Mouse (Mus musculus): Measurements from ENCODE around the gene Auts2.
"Not testable (repeated sequence)": the region's sequence is repeated elsewhere in the genome, so short reads cannot be mapped to it uniquely, and the experiment has no call there.

Gene Auts2

GRCm38 (mm10) chr5:132543118-132544071 lies at the start of gene Auts2:
Gene Auts2 (minus strand): TSS chr5:132543344.
- peak; percentile 81 for DNase-seq (ENCODE audit: low spot score)

- DNase-seq (ENCODE audit: low spot score): no peak
Observed at GRCm38 (mm10) chr5:132591721-132592695, 48.9 kb upstream of the Auts2 start.

DNA sequence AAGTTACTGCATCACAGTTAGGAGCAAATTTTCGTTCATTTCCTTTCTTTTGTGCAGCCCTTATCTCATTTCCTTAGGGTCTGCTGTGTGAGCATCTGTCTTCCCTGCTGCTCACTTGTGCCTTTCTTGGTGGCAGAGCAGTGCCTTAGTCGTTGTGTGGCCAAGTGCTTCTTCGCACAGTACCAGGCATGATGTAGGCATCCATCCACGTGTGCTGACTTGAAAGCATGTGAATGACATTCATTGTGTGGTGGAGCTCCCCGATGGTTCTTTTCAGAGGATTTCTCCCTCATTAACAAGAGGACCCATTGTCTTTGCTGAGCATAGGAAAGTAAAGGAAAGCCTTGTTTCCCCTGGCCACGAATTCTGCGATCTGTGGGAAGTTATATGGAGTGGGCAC lies 36.6 kb upstream of the Auts2 start:
- no peak for DNase-seq (ENCODE audit: low spot score)

GRCm38 (mm10) chr5:132560771-132561170 lies 17.6 kb upstream of the Auts2 start:
- DNase-seq (ENCODE audit: low spot score): not testable (repeated sequence)

DNA sequence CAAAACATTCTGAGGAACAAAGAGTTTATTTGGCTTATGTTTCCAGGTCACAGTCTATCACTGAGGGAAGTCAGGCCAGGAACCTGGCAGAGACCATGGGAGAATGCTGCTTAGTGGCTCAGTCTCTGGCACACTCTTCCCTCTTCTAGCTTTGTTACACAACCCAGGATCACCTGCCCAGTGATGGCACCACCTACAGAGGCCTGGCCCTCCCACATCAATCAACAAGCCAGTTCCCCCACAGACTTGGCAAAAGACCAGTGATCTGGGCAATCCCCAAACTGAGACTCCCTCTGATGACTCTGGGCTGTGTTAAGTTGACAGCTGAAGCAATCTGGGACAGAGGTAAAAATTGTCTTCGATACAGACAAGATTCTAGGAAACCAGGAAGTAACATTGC lies 2.6 kb upstream of the Auts2 start:
- no peak for DNase-seq (ENCODE audit: low spot score)

DNA sequence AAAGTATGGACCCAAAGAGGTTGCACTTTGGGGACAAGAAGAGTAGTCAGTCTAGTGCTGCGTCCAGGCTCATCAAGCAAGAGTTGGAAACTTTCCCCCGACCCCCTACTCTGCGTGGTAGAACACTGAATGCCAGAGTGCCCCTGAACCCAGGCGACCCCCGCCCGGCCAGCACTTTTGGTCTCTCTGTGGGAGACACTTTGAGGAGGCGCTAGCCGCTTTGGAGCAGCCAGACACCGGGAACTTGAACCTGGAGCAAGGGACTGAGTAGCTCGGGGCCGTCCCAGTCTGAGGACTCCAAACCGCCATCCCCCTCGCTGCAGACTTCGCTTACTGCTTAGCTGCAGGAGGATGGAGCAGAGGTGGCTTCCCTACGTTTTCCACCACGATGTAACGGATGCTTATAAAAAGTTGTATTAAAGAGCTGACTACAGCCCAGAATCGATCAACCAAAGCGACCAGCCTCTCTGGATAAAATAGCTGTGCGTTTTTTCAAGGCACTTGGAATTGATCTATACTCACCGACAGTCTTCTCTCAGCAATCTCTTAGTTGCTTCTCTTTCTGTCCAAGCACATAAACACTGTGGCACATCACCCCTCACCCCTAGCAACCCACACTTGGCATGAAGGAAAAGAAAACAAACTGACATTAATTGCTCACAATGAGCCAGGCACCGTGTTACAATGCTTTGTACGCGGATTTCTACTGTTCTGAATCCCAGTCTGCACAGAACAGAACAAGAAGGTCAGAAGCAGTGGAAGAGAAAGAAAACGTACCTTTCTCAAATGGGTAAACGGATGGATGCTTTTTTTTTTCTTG lies 1.2 kb upstream of the Auts2 start:
- peak; percentile 17 for DNase-seq (ENCODE audit: low spot score)

DNA sequence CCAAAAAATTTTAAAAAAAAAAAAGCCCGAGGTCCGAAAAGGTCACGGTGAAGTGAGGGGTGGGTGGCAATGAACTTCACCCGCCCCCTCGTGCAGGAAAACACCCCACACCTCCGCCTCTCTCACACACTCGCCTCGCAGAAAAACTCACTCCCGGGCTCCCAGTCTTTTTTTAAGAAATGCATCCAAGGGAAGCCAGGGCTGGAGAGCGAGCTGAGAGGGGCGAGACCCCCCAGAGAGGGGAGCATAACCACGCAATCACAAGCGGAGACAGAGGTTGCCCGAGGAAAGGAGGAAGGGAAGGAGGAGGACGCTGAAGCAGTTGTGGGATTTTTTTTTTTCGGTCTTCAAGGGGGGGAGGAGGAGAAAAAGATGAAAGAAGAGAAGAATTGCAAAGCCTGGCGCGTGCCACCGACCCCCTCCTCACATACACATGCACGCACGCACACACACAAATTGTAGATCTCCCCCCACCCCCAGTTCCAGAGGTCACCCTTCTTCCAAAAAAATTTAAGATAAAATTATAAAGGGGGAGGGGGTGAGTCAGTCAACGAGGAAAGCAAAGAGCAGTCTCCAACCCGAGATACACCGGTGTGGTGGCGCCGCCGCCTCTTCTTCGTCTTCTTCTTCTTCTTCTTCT lies 643 bp downstream of the Auts2 start:
- peak; percentile 9 for DNase-seq (ENCODE audit: low spot score)

DNA sequence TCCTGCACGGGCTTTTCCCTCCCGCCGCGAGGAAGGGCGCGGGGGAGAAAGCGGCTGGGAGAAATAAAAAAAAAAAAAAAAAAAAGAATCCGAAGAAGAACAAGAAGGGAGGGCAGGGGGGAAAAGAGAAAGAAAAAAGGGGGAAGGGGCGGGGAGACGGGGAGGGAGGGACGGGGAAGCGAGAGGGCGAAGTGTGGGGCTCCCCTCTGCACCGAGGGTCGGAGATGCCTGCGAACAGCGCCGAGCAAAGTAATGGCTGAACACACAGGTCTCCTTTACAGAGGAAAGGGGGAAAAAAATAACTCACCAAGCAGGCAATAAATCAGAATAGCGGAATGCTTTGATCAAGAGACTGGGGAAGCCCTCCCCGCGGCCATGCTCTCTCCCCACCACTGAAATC lies 1.2 kb downstream of the Auts2 start:
- no peak for DNase-seq (ENCODE audit: low spot score)

DNA sequence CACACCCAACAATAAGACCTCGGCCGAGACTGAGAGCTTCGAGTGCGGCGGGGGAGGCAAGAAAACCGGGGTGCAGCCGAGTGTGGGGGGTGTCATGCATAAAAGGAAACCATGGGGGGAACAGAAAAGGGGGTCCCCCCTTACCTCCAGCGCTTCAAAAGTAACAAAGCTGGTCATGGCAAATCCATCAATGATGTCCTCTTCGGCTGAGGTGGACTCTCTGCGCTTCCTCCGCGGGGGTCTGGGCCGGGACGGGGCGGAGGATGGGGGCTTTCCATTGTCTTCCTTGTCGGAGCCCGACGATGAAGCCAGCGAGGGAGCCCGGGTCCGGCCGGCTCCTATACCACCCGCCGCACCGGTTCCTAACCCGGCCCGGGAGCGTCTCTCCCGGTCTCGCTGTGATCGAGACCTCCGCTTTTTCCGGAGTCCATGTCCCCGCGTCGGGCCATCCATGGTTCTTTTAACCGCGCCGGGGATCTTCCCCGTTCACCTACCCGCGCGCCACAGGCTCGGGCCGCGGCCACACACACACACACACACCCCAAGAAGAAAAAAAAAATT lies 1.7 kb downstream of the Auts2 start:
- peak; percentile 18 for DNase-seq (ENCODE audit: low spot score)

DNA sequence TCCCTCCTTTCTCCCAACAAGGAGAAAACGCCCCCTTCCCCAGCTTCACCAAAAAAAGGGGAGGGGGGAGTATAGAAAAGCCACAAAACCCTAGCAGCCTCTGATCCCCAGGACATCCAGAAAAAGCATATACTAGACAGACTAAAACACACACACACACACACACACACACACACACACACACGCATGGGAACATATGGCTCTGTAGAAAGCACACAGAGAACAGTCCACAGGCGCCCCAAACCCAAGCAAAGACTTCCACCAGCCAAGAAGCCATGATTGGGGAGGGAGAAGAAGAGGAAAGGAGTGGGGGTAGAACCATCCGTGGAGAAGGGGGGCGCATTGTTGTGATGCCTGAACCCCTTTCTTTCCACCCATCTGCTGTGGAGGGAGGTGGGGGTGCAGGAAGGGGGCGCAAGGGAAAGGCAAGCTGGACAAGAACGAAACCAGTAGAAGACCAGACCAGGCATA lies 2.3 kb downstream of the Auts2 start:
- DNase-seq (ENCODE audit: low spot score): no peak

DNA sequence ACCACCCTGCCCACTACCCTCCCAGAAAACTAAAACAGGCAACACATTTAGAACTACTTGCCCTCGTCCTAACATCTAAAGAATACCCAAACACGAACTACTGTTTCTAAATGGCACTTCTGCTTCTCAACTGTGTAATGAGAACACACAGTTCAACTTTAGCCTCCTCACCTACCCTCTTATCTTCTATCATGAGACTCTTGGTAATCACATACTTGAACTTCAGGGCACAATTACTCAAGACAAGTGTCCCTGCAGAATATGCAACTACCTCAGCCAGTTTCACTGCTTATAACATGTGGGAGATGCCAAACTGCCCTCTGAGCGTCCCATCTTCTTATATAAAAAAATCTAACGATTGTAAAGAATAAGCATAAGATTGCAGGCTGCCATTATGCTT lies 5.7 kb downstream of the Auts2 start:
- DNase-seq (ENCODE audit: low spot score): no peak

GRCm38 (mm10) chr5:132526395-132526794 lies 16.7 kb downstream of the Auts2 start:
- no peak for DNase-seq (ENCODE audit: low spot score)

DNA sequence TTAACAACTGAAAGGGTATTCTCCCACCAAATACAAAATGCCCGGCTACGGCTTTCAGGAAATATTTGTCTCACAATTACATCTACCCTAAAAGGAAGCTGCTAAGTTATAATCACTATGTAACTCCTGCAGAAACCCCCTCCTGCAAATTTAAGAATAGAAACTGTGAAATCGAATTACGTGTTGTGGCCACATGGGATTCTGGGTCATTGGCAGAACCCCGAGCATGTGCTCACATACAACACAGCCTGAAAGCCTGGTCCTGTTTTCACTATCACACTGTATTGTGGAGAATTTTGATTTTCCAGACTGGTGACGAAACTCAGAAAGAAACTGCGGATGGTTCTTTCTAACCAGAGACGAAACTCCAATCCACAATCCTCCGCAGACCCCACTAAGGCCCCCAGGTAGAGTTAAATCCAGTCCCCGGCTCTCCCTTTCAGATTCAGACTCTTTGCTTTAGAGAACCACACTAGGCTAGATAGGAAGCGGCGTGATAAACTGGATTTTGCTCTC lies 21.7 kb downstream of the Auts2 start:
- no peak for DNase-seq (ENCODE audit: low spot score)

DNA sequence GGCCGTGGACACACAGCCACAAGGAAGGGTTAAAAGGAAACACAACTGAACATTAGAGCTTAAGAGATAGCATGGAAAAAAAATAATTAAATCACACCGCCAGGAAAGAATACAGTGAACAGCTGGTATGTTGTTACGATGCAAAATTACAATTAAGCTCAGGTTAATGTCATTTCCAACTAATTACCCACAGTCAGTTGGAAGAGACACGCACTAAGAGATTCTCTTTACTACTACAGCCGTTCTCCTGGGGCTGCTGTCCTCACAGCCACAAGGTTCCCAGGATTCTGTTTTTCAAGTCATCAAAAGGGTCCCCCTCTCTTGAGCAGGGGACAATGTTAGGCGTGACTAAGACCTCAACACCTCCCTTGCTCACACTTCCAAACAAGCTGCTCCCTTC lies 25.3 kb downstream of the Auts2 start:
- DNase-seq (ENCODE audit: low spot score): no peak

- no peak for DNase-seq (ENCODE audit: low spot score)
Observed at GRCm38 (mm10) chr5:132514521-132514920, 28.6 kb downstream of the Auts2 start.

- no peak for DNase-seq (ENCODE audit: low spot score)
Observed at GRCm38 (mm10) chr5:132513206-132513605, 29.9 kb downstream of the Auts2 start.

DNA sequence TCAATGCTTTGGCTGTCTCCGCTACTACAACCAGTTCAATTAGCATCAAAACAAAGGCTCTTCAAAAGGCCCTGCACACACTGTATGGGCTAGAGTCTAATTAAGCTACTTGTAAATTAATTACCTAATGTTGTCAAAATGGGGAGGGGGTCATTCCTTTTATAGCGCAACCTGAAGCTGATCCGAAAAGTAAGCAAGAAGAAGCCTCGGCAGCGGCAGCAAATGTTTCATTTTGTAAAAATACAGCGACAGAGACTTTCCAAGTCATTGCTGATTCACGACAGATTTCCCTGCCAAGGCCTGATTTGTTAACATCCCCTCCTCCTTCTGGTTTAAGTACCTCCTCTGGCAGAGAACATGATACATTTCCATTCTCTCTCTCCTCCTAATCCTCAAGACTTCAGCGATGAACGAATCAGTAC lies 33.7 kb downstream of the Auts2 start:
- no peak for DNase-seq (ENCODE audit: low spot score)

GRCm38 (mm10) chr5:132504893-132505292 lies 38.3 kb downstream of the Auts2 start:
- DNase-seq (ENCODE audit: low spot score): no peak

GRCm38 (mm10) chr5:132503431-132503830 lies 39.7 kb downstream of the Auts2 start:
- DNase-seq (ENCODE audit: low spot score): no peak

- no peak for DNase-seq (ENCODE audit: low spot score)
Observed at GRCm38 (mm10) chr5:132502036-132502435, 41.1 kb downstream of the Auts2 start.

All from ovary, postnatal 10 days (tissue).